Mouse (Mus musculus): Measurements from ENCODE around the gene Taf15. TPM values are rescaled to one million over a fixed set of nuclear protein-coding genes. Genes with fewer than 3 reads are reported as not detected.

The Taf15 gene
- polyA plus RNA-seq, 1 experiment from 2014 or later, result 17.1 TPM

GRCm38 (mm10) chr11:83451281-83451680, 21.6 kb upstream of the Taf15 start:
- H3K27ac ChIP-seq (ENCODE audit: low read length), result no peak overlapping the region
- H3K9ac ChIP-seq (replicated peaks; ENCODE audit: low read depth, low read length), result no peak overlapping the region
- H3K4me3 ChIP-seq (replicated peaks; ENCODE audit: low read length), result no peak overlapping the region
- no peaks in the 10 kb centered on the region; the same call in 1 of the 2 replicates for H3K27me3 ChIP-seq (replicated peaks; ENCODE audit: control insufficient read depth, insufficient read depth, low read length)
- H3K4me2 ChIP-seq (ENCODE audit: low read length), result no peak overlapping the region
- WGBS, result 89% methylated on average over 10 of the region's 10 CpGs
- peaks cover 9% of the 10 kb centered on the region for H3K4me1 ChIP-seq (replicated peaks; ENCODE audit: control insufficient read depth, insufficient read depth, low read length)
- H3K9me3 ChIP-seq (ENCODE audit: control insufficient read depth, low read length), result no peaks in the 10 kb centered on the region
- no peak for ATAC-seq
- H3K36me3 ChIP-seq (ENCODE audit: control insufficient read depth, insufficient read depth), result no peaks in the 10 kb centered on the region

GRCm38 (mm10) chr11:83454548-83454947, 18.3 kb upstream of the Taf15 start:
- H3K9ac ChIP-seq (replicated peaks; ENCODE audit: low read depth, low read length), result no peak overlapping the region
- no peak overlapping the region for H3K4me2 ChIP-seq (ENCODE audit: low read length)
- no peaks in the 10 kb centered on the region for H3K9me3 ChIP-seq (ENCODE audit: control insufficient read depth, low read length)
- no peaks in the 10 kb centered on the region for H3K36me3 ChIP-seq (ENCODE audit: control insufficient read depth, insufficient read depth)
- H3K27me3 ChIP-seq (replicated peaks; ENCODE audit: control insufficient read depth, insufficient read depth, low read length), result no peaks in the 10 kb centered on the region
- H3K4me1 ChIP-seq (replicated peaks; ENCODE audit: control insufficient read depth, insufficient read depth, low read length), result no peaks in the 10 kb centered on the region
- no peak overlapping the region for H3K27ac ChIP-seq (ENCODE audit: low read length)
- WGBS, result 31% methylated on average over 4 of the region's 4 CpGs
- no peak for ATAC-seq
- H3K4me3 ChIP-seq (replicated peaks; ENCODE audit: low read length), result no peak overlapping the region

- no peak overlapping the region for H3K4me3 ChIP-seq (replicated peaks; ENCODE audit: low read length)
- H3K9me3 ChIP-seq (ENCODE audit: control insufficient read depth, low read length), result no peaks in the 10 kb centered on the region
- H3K4me2 ChIP-seq (ENCODE audit: low read length), result no peak overlapping the region
- no peak overlapping the region for H3K27ac ChIP-seq (ENCODE audit: low read length)
- WGBS, result 71% methylated on average over 3 of the region's 3 CpGs
- no peaks in the 10 kb centered on the region for H3K4me1 ChIP-seq (replicated peaks; ENCODE audit: control insufficient read depth, insufficient read depth, low read length)
- no peak for ATAC-seq
- H3K36me3 ChIP-seq (ENCODE audit: control insufficient read depth, insufficient read depth), result no peaks in the 10 kb centered on the region
- H3K9ac ChIP-seq (replicated peaks; ENCODE audit: low read depth, low read length), result no peak overlapping the region
- no peaks in the 10 kb centered on the region for H3K27me3 ChIP-seq (replicated peaks; ENCODE audit: control insufficient read depth, insufficient read depth, low read length)
Measured at GRCm38 (mm10) chr11:83455608-83456007, 17.3 kb upstream of the Taf15 start.

- no peak overlapping the region for H3K4me2 ChIP-seq (ENCODE audit: low read length)
- peaks cover 3% of the 10 kb centered on the region for H3K27me3 ChIP-seq (replicated peaks; ENCODE audit: control insufficient read depth, insufficient read depth, low read length)
- ATAC-seq, result no peak
- H3K4me3 ChIP-seq (replicated peaks; ENCODE audit: low read length), result no peak overlapping the region
- H3K36me3 ChIP-seq (ENCODE audit: control insufficient read depth, insufficient read depth), result no peaks in the 10 kb centered on the region
- no peak overlapping the region for H3K9ac ChIP-seq (replicated peaks; ENCODE audit: low read depth, low read length)
- H3K27ac ChIP-seq (ENCODE audit: low read length), result no peak overlapping the region
- no peaks in the 10 kb centered on the region for H3K9me3 ChIP-seq (ENCODE audit: control insufficient read depth, low read length)
- 28% methylated on average over 7 of the region's 7 CpGs for WGBS
- no peaks in the 10 kb centered on the region for H3K4me1 ChIP-seq (replicated peaks; ENCODE audit: control insufficient read depth, insufficient read depth, low read length)
Measured at GRCm38 (mm10) chr11:83457257-83457656, 15.6 kb upstream of the Taf15 start.

GRCm38 (mm10) chr11:83457912-83458601, 14.8 kb upstream of the Taf15 start:
- no peak for ATAC-seq
- H3K9me3 ChIP-seq (ENCODE audit: control insufficient read depth, low read length), result no peaks in the 10 kb centered on the region
- 48% methylated on average over 9 of the region's 9 CpGs for WGBS
- H3K9ac ChIP-seq (replicated peaks; ENCODE audit: low read depth, low read length), result no peak overlapping the region
- no peak overlapping the region for H3K4me2 ChIP-seq (ENCODE audit: low read length)
- H3K27me3 ChIP-seq (replicated peaks; ENCODE audit: control insufficient read depth, insufficient read depth, low read length), result peaks cover 4% of the 10 kb centered on the region
- peaks cover 7% of the 10 kb centered on the region for H3K4me1 ChIP-seq (replicated peaks; ENCODE audit: control insufficient read depth, insufficient read depth, low read length)
- H3K4me3 ChIP-seq (replicated peaks; ENCODE audit: low read length), result no peak overlapping the region
- H3K27ac ChIP-seq (ENCODE audit: low read length), result no peak overlapping the region
- H3K36me3 ChIP-seq (ENCODE audit: control insufficient read depth, insufficient read depth), result no peaks in the 10 kb centered on the region

GRCm38 (mm10) chr11:83461462-83462027, 11.3 kb upstream of the Taf15 start:
- ATAC-seq, result no peak
- Histone ChIP-seq H3K27ac (ENCODE audit: low read length) (no peak overlapping the region), H3K4me1 (replicated peaks; ENCODE audit: control insufficient read depth, insufficient read depth, low read length) (peaks cover 14% of the 10 kb centered on the region), H3K4me3 (replicated peaks; ENCODE audit: low read length) (no peak overlapping the region), H3K9me3 (ENCODE audit: control insufficient read depth, low read length) (no peaks in the 10 kb centered on the region), H3K36me3 (ENCODE audit: control insufficient read depth, insufficient read depth) (no peaks in the 10 kb centered on the region), H3K27me3 (replicated peaks; ENCODE audit: control insufficient read depth, insufficient read depth, low read length) (peaks cover 17% of the 10 kb centered on the region), H3K9ac (replicated peaks; ENCODE audit: low read depth, low read length) (no peak overlapping the region), H3K4me2 (ENCODE audit: low read length) (no peak overlapping the region)
- WGBS, result 72% methylated on average over 10 of the region's 10 CpGs

GRCm38 (mm10) chr11:83462711-83463244, 10.1 kb upstream of the Taf15 start, which contains the start of gene Mmp28:
TSS of gene Mmp28 (minus strand) at chr11:83463071.
- Histone ChIP-seq H3K4me1 (replicated peaks; ENCODE audit: control insufficient read depth, insufficient read depth, low read length) (peaks cover 21% of the 10 kb centered on the region), H3K9me3 (ENCODE audit: control insufficient read depth, low read length) (no peaks in the 10 kb centered on the region), H3K27me3 (replicated peaks; ENCODE audit: control insufficient read depth, insufficient read depth, low read length) (peaks cover 17% of the 10 kb centered on the region), H3K4me3 (replicated peaks; ENCODE audit: low read length) (peak within 1 kb of the TSS; percentile 49), H3K36me3 (ENCODE audit: control insufficient read depth, insufficient read depth) (no peaks in the 10 kb centered on the region), H3K4me2 (ENCODE audit: low read length) (peak within 1 kb of the TSS; percentile 87), H3K27ac (ENCODE audit: low read length) (no peak within 1 kb of the TSS), H3K9ac (replicated peaks; ENCODE audit: low read depth, low read length) (peak within 1 kb of the TSS; percentile 58)
- ATAC-seq, result no peak
- under 1% methylated on average over 42 of the region's 42 CpGs for WGBS

GRCm38 (mm10) chr11:83465976-83466375, 6.9 kb upstream of the Taf15 start:
- Histone ChIP-seq H3K27ac (ENCODE audit: low read length) (no peak overlapping the region), H3K27me3 (replicated peaks; ENCODE audit: control insufficient read depth, insufficient read depth, low read length) (peaks cover 17% of the 10 kb centered on the region), H3K4me1 (replicated peaks; ENCODE audit: control insufficient read depth, insufficient read depth, low read length) (peaks cover 21% of the 10 kb centered on the region), H3K4me2 (ENCODE audit: low read length) (no peak overlapping the region), H3K4me3 (replicated peaks; ENCODE audit: low read length) (no peak overlapping the region), H3K36me3 (ENCODE audit: control insufficient read depth, insufficient read depth) (no peaks in the 10 kb centered on the region), H3K9me3 (ENCODE audit: control insufficient read depth, low read length) (no peaks in the 10 kb centered on the region), H3K9ac (replicated peaks; ENCODE audit: low read depth, low read length) (no peak overlapping the region)
- peak; percentile 40; the same call in 1 of the 2 replicates for ATAC-seq
- WGBS, result 13% methylated on average over 2 of the region's 2 CpGs

GRCm38 (mm10) chr11:83467120-83467652, 5.7 kb upstream of the Taf15 start:
- Histone ChIP-seq H3K27ac (ENCODE audit: low read length) (0 out of 2 replicates have a peak overlapping the region, but pooled peaks have one; percentile 9), H3K4me1 (replicated peaks; ENCODE audit: control insufficient read depth, insufficient read depth, low read length) (peaks cover 25% of the 10 kb centered on the region), H3K9ac (replicated peaks; ENCODE audit: low read depth, low read length) (no peak overlapping the region), H3K9me3 (ENCODE audit: control insufficient read depth, low read length) (no peaks in the 10 kb centered on the region), H3K4me3 (replicated peaks; ENCODE audit: low read length) (no peak overlapping the region), H3K27me3 (replicated peaks; ENCODE audit: control insufficient read depth, insufficient read depth, low read length) (peaks cover 14% of the 10 kb centered on the region), H3K4me2 (ENCODE audit: low read length) (no peak overlapping the region), H3K36me3 (ENCODE audit: control insufficient read depth, insufficient read depth) (no peaks in the 10 kb centered on the region)
- 35% methylated on average over 11 of the region's 11 CpGs for WGBS
- peak; percentile 38; the same call in 1 of the 2 replicates for ATAC-seq

Data from forebrain, embryonic 16.5 days (tissue).